Mouse (Mus musculus): ENCODE measurements around the gene Setdb1.

DNA sequence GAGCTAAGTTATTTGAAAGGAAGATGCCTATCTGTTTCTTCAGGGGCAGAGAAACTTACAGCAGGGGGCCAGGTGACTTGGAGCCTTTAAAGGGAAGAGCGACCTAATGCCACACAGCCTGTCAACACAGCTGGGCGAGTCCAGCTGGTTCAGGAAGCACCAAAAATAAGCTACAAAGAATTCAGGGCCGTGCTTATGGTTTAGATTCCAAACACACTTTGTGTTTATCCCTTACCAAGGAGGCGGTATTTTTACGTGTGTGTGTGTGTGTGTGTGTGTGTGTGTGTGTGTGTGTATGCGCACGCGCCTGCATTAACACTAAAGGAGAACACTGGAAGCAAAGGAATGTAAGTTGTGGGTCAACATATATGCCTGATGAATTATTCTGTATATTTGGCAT, 76.3 kb downstream of the Setdb1 start:
- no peak for TF ChIP-seq CTCF (IDR thresholded peaks at IDR 0.05; ENCODE audit: borderline replicate concordance, extremely low read depth, insufficient read depth, insufficient read length)
- TF ChIP-seq POLR2A (IDR thresholded peaks at IDR 0.05; ENCODE audit: borderline replicate concordance, extremely low read depth, insufficient read depth, insufficient read length, poor library complexity, severe bottlenecking): no peak

Data from brain, embryonic 14.5 days (tissue).